Mouse (Mus musculus) stomach, postnatal 0 days (tissue): ENCODE results near the gene Pfas. TPM values are rescaled to one million over a fixed set of nuclear protein-coding genes. Genes with fewer than 3 reads are reported as not detected.

Experiments used
- ATAC-seq: fragments of 200-750 bp; cut with Nextera tagmentation; 2 replicates; pipeline ENCODE4 v1.8.0; 2017; ENCODE audit not compliant: low FRiP score, low TSS enrichment
- DNase-seq: peaks from one replicate; pipeline ENCODE4 v3.0.0-alpha.2; 2016; ENCODE audit warnings: low spot score
- H3K27ac ChIP-seq: fragments of 300-500 bp; sonication (generic); replicated peaks from 2 replicates; pipeline ENCODE4 v1.5.1; 2014; ENCODE audit warnings: mild to moderate bottlenecking, control low read depth
- H3K27me3 ChIP-seq: fragments of 300-500 bp; sonication (generic); 2 replicates; pipeline ENCODE4 v1.6.1; 2014; ENCODE audit warnings: low read length; ENCODE audit not compliant: control insufficient read depth, insufficient read depth
- H3K36me3 ChIP-seq: fragments of 300-500 bp; sonication (generic); 2 replicates; pipeline ENCODE4 v1.6.1; 2014; ENCODE audit warnings: low read length, mixed read lengths; ENCODE audit not compliant: control insufficient read depth, insufficient read depth
- H3K4me1 ChIP-seq: fragments of 300-500 bp; sonication (generic); replicated peaks from 2 replicates; pipeline ENCODE4 v1.6.1; 2014; ENCODE audit warnings: antibody characterized with exemption; ENCODE audit not compliant: control insufficient read depth, insufficient read depth
- H3K4me2 ChIP-seq: fragments of 300-500 bp; sonication (generic); replicated peaks from 2 replicates; pipeline ENCODE4 v1.6.1; 2014; ENCODE audit warnings: low read depth, mild to moderate bottlenecking, control low read depth, moderate library complexity
- H3K4me3 ChIP-seq: fragments of 300-500 bp; sonication (generic); 2 replicates; pipeline ENCODE4 v1.5.1; 2014; ENCODE audit warnings: low read depth, low read length, control low read depth
- H3K9ac ChIP-seq: fragments of 300-500 bp; sonication (generic); 2 replicates; pipeline ENCODE4 v1.6.1; 2014; ENCODE audit warnings: mild to moderate bottlenecking, low read length, control low read depth, mixed read lengths
- H3K9me3 ChIP-seq: fragments of 300-500 bp; sonication (generic); 2 replicates; pipeline ENCODE4 v1.6.1; 2016; ENCODE audit warnings: low read length; ENCODE audit not compliant: control insufficient read depth
- CTCF ChIP-seq: IDR thresholded peaks from 2 replicates; pipeline ENCODE4 v1.5.1; 2016; ENCODE audit warnings: antibody characterized with exemption, low read depth, mild to moderate bottlenecking, moderate library complexity
- EP300 ChIP-seq: optimal IDR thresholded peaks from 2 replicates; pipeline ENCODE3; 2016; ENCODE audit warnings: antibody characterized with exemption
- WGBS: fragments of 180-500 bp; shearing (Covaris S2); extraction: QIAGEN DNeasy Blood & Tissue Kit; methylation state at CpG from one replicate; pipeline ENCODE4 v1.1.7; 2014; 5-methylcytosine and 5-hydroxymethylcytosine counted together
- polyA plus RNA-seq: library from polyadenylated mRNA; unstranded; fragments of >200 nt; fragmentation: Nextera tagmentation; extraction: Ambion mirVana; gene quantifications from 2 replicates; pipeline ENCODE4 v1.2.1, GENCODE M21; 2015

Pfas gene
- polyA plus RNA-seq, 1 experiment from 2014 or later: 8.0 TPM

DNA sequence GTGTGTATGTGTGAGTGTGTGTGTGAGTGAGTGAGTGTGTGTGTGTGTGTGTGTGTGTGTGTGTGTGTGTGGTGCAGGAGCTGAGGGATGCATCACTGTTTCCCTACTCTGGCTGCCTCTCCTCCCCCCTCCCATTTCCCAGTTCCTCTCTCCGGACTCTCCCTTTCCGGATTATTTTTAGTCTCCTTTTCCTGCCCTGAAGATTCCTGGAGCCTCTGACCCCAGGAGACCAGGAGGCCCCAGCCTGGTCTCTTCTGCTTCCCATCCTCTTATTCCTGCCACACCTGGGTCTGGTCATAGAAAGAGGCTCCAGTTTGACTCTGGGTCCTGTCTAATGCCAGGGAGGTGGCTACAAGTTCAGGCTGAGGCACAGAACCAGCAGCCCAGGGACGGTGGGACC, 52.2 kb downstream of the Pfas start:
- Histone ChIP-seq H3K27ac (peak overlapping the region; percentile 49; the same call in 1 of the 2 replicates), H3K4me2 (no peak overlapping the region)
- ATAC-seq: no peak

DNA sequence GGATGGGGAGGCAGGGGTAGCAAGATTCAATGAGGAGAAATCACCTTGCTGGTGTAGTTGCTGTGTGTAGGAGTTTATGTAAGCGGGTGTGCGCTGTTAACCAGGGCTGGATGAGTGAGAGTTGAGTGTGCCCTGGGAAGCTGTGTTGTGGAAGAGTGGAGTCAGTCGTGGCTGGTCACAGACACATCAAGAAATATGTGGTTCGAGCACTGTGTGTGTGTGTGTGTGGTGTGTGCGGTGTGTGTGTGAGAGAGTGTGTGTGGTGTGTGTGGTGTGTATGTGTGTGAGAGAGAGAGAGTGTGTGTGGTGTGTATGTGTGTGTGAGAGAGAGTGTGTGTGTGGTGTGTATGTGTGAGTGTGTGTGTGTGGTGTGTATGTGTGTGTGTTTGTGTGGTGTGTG, 52.8 kb downstream of the Pfas start:
- no peak overlapping the region for H3K4me3 ChIP-seq

More for the DNA sequence above, 52.2 kb downstream of the Pfas start:
- DNase-seq: no peak
- Histone ChIP-seq H3K36me3 (no peaks in the 10 kb centered on the region), H3K4me1 (peaks cover 3% of the 10 kb centered on the region; the same call in 1 of the 2 replicates), H3K9me3 (no peaks in the 10 kb centered on the region), H3K4me3 (no peak overlapping the region), H3K27me3 (no peaks in the 10 kb centered on the region), H3K9ac (no peak overlapping the region)
- WGBS: 40% methylated on average over 3 of the region's 3 CpGs
- TF ChIP-seq EP300 (no peak), CTCF (no peak)

DNA sequence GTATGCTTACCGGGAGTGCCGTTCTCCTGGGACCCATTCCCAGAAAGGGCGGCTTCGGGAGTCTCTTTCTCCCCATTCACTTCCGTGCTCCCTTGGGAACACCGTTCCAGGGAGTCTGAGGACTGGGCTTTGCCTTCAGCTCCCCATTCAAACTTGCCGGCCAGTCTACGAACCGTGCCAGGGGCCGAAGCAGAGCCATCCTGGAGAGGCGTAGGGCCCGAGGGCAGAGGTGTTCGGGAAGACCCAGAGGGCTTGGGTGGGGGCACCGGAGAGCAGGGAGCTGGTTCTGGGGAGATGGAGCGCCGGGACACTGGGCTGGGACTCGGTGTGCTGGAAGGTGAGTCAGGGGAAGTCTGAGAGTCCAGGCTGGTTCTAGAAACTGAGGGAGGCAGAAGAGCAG, 53.9 kb downstream of the Pfas start:
- DNase-seq (peak; percentile 37), ATAC-seq (no peak)
- Histone ChIP-seq H3K36me3 (no peaks in the 10 kb centered on the region), H3K27me3 (no peaks in the 10 kb centered on the region), H3K4me1 (peaks cover 3% of the 10 kb centered on the region; the same call in 1 of the 2 replicates), H3K9me3 (no peaks in the 10 kb centered on the region), H3K4me2 (peak overlapping the region; percentile 63), H3K9ac (peak overlapping the region; percentile 59), H3K27ac (no peak overlapping the region), H3K4me3 (peak overlapping the region; percentile 41)
- TF ChIP-seq EP300 (no peak), CTCF (no peak)
- WGBS: 4% methylated on average over 17 of the region's 17 CpGs

More for the DNA sequence above, 52.8 kb downstream of the Pfas start:
- Histone ChIP-seq H3K4me1 (peaks cover 3% of the 10 kb centered on the region; the same call in 1 of the 2 replicates), H3K9me3 (no peaks in the 10 kb centered on the region), H3K27ac (no peak overlapping the region), H3K27me3 (no peaks in the 10 kb centered on the region), H3K36me3 (no peaks in the 10 kb centered on the region), H3K4me2 (peak overlapping the region; percentile 63), H3K9ac (no peak overlapping the region)
- TF ChIP-seq CTCF (no peak), EP300 (no peak)
- WGBS: 67% methylated on average over 5 of the region's 5 CpGs
- DNase-seq (no peak), ATAC-seq (no peak; the same call in 1 of the 2 replicates)

DNA sequence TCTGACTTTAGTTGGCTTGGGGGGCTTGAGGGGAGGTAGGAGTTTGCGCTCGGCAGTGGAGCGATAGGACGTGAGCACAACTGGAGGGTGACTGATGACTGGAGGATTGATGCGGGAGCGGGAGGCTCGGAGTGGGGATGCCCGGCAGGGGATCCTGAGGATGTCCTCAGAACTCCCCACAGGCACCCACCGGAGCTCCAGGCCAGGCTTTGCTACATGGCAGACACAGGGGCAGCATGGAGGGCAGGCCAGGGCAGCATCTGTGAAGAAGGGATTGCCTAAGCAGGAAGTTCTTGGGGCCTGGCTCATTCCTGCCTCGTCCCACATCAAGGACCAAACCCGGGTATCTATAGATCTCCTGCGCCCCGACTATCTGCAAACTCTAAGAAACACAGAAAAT, 54.4 kb downstream of the Pfas start:
- H3K9me3 ChIP-seq: no peaks in the 10 kb centered on the region
- H3K4me2 ChIP-seq: peak overlapping the region; percentile 63
- H3K4me3 ChIP-seq: peak overlapping the region; percentile 41
- no peaks in the 10 kb centered on the region for H3K36me3 ChIP-seq
- no peak overlapping the region for H3K9ac ChIP-seq
- no peak for TF ChIP-seq EP300
- TF ChIP-seq CTCF: no peak
- H3K4me1 ChIP-seq: peaks cover 3% of the 10 kb centered on the region; the same call in 1 of the 2 replicates
- no peaks in the 10 kb centered on the region for H3K27me3 ChIP-seq
- WGBS: 31% methylated on average over 13 of the region's 13 CpGs
- ATAC-seq (no peak), DNase-seq (no peak)
- no peak overlapping the region for H3K27ac ChIP-seq

DNA sequence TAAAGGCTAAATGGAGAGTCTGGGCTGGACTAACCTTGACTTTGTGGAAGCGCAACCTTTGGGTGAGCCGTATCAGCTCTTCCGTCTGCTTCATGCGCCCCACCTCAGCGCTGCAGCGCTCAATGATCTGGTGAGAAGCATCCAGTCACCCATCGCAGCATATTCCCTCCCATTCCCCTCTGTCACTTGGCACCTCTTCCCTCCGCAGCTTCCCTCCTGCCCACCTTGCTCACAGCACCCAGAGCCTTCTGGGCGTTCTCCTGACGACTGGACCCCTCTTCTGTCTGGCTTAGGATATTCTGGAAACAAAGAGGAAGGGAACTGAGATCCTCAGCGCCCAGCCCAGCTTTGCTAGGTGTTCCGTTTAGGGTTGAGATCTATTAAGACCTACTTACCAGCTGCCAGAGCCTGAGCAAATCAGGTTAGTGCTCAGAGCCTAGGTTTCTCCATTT, 60.7 kb downstream of the Pfas start:
- no peak for DNase-seq
- ATAC-seq: no peak
- no peaks in the 10 kb centered on the region for H3K4me1 ChIP-seq
- no peaks in the 10 kb centered on the region for H3K36me3 ChIP-seq
- no peak overlapping the region for H3K27ac ChIP-seq
- TF ChIP-seq CTCF: no peak
- no peak for TF ChIP-seq EP300
- WGBS: 10% methylated on average over 12 of the region's 12 CpGs
- no peak overlapping the region for H3K9ac ChIP-seq
- H3K4me2 ChIP-seq: no peak overlapping the region
- no peaks in the 10 kb centered on the region for H3K9me3 ChIP-seq
- no peak overlapping the region for H3K4me3 ChIP-seq
- H3K27me3 ChIP-seq: no peaks in the 10 kb centered on the region

DNA sequence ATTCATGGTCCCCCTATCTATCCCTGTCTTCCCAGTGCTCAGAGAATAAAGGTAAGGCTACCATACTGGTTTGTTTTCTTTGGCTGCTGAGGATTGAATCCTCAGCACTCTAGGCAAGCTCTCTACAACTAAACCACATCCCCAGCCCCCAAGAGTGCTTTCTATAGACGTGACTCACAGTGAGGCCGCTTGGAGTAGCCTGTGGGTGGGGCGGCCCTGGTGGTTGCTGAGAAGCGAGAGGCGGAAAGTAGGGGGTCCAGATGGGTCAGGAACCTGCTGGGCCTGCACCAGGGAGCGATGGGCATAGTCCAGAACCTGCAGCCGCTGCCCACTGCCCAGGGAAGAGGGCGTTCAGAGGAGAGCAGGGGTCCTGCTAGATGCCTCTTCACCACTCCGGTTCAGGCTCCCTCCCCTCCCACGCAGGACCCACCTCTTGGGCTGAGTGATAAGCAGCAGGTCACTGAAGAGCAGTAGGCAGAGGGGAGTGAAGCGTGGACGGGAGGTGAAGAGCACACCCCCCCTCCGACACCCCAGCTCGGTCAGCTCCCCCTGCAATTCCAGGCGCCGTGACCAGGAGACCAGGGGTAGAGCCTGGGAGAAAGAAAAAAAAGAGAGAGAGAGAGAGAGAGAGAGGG, 61.3 kb downstream of the Pfas start:
- H3K9ac ChIP-seq: no peak overlapping the region
- TF ChIP-seq CTCF (no peak), EP300 (no peak)
- DNase-seq (peak; percentile 35), ATAC-seq (peak; percentile 45; the same call in 1 of the 2 replicates)
- H3K4me1 ChIP-seq: no peaks in the 10 kb centered on the region
- no peak overlapping the region for H3K27ac ChIP-seq
- H3K9me3 ChIP-seq: no peaks in the 10 kb centered on the region
- H3K27me3 ChIP-seq: no peaks in the 10 kb centered on the region
- peak overlapping the region; percentile 34 for H3K4me2 ChIP-seq
- WGBS: 9% methylated on average over 15 of the region's 16 CpGs
- no peak overlapping the region; the same call in 1 of the 2 replicates for H3K4me3 ChIP-seq
- H3K36me3 ChIP-seq: no peaks in the 10 kb centered on the region
